Mouse (Mus musculus) testis, adult 2 months (tissue): Measurements from ENCODE around the gene 4930402F06Rik. TPM values are rescaled to one million over a fixed set of nuclear protein-coding genes. Genes with fewer than 3 reads are reported as not detected.
A peak's percentile ranks its signal among the peaks of the same experiment; 100 is the strongest.

ENCODE experiments used
- H3K27ac ChIP-seq: fragments of 200-500 bp; 2 replicates; pipeline ENCODE4 v1.5.1; 2012; ENCODE audit warnings: low read depth, low read length; ENCODE audit not compliant: control insufficient read depth, insufficient read depth
- H3K27me3 ChIP-seq: fragments of 200-500 bp; 2 replicates; pipeline ENCODE4 v1.6.1; 2012; ENCODE audit warnings: mild to moderate bottlenecking, low read length, moderate library complexity; ENCODE audit not compliant: control insufficient read depth, insufficient read depth
- H3K36me3 ChIP-seq: fragments of 200-500 bp; 2 replicates; pipeline ENCODE4 v1.6.1; 2012; ENCODE audit warnings: mild to moderate bottlenecking, low read length; ENCODE audit not compliant: control insufficient read depth, insufficient read depth
- H3K4me1 ChIP-seq: fragments of 200-500 bp; 2 replicates; pipeline ENCODE4 v1.6.1; 2012; ENCODE audit warnings: low read length; ENCODE audit not compliant: control insufficient read depth, insufficient read depth
- H3K4me3 ChIP-seq: fragments of 200-500 bp; 2 replicates; pipeline ENCODE4 v1.5.1; 2012; ENCODE audit warnings: low read depth, mild to moderate bottlenecking, low read length, moderate library complexity, mixed read lengths; ENCODE audit not compliant: control insufficient read depth
- CTCF ChIP-seq: fragments of 200-500 bp; IDR thresholded peaks from 2 replicates; pipeline ENCODE4 v1.5.1; 2012; ENCODE audit warnings: low read depth, mild to moderate bottlenecking, inconsistent platforms, low read length, moderate library complexity; ENCODE audit not compliant: control insufficient read depth, insufficient read depth, insufficient replicate concordance
- POLR2A ChIP-seq: fragments of 200-500 bp; IDR thresholded peaks from 2 replicates; pipeline ENCODE4 v1.6.1; 2012; ENCODE audit warnings: low read depth, mild to moderate bottlenecking, inconsistent platforms, low read length, moderate library complexity; ENCODE audit not compliant: control insufficient read depth
- polyA plus RNA-seq: library from polyadenylated mRNA; depleted of rRNA; stranded (reverse); fragments of >200 nt; gene quantifications from 2 replicates; pipeline ENCODE4 v1.2.3, GENCODE M21; 2012

4930402F06Rik gene
- polyA plus RNA-seq, 1 experiment = 4.5 TPM

DNA sequence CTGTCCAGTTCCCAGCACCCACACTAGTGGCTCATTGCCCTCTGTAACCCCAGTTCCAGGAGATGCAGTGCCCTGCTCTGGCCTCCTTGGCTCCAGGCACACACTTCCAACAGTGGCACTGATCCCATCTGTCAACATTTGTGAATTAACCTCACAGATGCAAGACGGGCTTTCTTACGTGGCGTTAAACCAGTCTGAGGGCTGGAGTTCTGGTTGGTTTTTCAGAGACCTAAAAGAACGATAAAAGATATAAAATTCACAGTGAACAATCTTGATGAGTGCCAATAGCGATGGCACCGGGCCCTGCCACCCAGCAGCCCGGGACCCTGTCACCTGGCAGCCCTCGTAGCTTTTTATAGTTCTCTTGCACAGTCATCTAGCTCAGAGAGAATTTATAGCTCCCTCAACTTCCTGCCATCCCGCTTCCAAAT lies 11.5 kb downstream of the 4930402F06Rik start:
- Histone ChIP-seq H3K36me3 (no peaks in the 10 kb centered on the region), H3K4me1 (no peaks in the 10 kb centered on the region), H3K27me3 (no peaks in the 10 kb centered on the region; the same call in 1 of the 2 replicates), H3K27ac (no peak overlapping the region), H3K4me3 (no peak overlapping the region)
- TF ChIP-seq CTCF (no peak), POLR2A (no peak)

DNA sequence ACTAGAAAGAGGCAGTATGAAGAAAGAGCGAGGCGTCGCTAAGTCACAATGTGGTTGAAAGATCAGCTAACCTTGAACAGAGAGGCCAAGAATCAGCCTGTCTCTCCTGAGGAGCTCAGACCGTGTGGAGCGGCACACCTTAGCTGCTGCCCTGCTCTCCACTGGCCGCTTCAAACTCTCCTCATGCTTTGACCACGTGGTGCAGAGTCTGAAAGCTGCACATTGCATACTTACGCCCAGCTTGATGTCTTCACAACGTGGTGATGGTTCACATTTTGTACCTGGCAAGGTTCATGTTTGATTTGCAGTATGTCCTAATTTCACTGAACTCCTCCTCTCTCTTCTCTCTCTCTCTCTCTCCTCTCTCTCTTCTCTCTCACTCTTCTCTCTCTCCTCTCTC lies 17.7 kb downstream of the 4930402F06Rik start:
- no peak overlapping the region for H3K27ac ChIP-seq
- no peaks in the 10 kb centered on the region; the same call in 1 of the 2 replicates for H3K27me3 ChIP-seq
- TF ChIP-seq CTCF (no peak), POLR2A (no peak)
- no peak overlapping the region for H3K4me3 ChIP-seq
- H3K36me3 ChIP-seq = no peaks in the 10 kb centered on the region
- H3K4me1 ChIP-seq = no peaks in the 10 kb centered on the region

DNA sequence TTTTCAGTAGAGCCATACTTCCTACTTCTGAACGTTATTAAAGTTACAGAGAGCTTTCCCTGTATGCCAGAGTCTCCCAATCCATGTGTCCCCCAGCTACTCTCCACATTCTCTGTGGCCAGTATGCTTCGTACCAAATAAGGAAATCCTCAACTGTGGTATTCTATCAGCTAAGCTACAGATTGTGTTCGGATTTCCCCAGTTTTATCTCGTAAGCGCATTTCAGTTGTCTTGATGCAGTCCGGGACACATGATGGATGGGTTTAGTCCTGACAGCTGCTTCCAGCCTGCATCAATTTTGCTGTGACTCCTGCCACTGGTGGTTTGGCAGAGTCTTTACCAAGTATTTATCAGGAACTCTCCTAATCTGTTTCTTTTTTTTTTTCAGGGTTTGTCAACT lies 19.4 kb downstream of the 4930402F06Rik start:
- no peak for TF ChIP-seq POLR2A
- no peak for TF ChIP-seq CTCF
- no peak overlapping the region for H3K4me3 ChIP-seq
- no peaks in the 10 kb centered on the region for H3K4me1 ChIP-seq
- no peaks in the 10 kb centered on the region for H3K27me3 ChIP-seq
- no peak overlapping the region for H3K27ac ChIP-seq
- no peaks in the 10 kb centered on the region for H3K36me3 ChIP-seq

DNA sequence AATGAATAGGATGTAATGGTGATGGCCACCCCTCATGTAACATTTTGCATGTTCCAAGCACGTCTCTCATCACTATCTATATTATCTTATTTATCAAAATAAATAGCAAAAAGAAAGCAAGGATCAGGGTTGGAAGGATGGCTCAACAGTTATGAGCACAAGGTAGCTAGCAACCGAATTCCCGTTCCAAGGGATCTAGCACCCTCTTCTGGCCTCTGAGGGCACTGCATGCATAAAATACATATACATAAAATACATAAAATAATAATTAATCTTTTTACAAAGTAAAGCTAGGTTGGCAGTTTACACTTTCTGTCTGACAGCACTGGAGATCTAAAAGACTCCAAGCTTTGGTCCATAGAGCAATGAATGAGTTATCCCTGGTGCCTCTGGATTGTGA lies 24.0 kb downstream of the 4930402F06Rik start:
- Histone ChIP-seq H3K27ac (no peak overlapping the region), H3K4me3 (no peak overlapping the region), H3K4me1 (no peaks in the 10 kb centered on the region), H3K36me3 (no peaks in the 10 kb centered on the region), H3K27me3 (no peaks in the 10 kb centered on the region)
- TF ChIP-seq POLR2A (no peak), CTCF (peak; percentile 45; the same call in 1 of the 2 replicates)

DNA sequence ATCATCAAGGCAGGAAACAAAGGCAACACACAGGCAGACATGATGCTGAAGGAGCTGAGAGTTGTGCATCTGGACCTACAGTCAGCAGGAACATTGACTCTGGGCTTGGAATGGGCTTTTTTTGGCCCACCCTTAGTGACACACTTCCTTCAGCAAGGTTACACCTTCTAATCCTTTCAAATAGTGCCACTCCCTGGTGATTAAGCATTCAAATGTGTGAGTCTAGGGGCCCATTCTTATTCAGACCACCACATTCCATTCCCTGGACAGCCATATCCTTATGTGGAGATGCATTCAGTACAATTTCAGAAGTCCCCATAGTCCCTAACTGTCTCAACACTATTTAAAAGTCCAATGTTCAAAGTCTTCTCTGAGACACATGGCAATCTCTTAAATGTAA lies 26.3 kb downstream of the 4930402F06Rik start:
- H3K4me1 ChIP-seq = no peaks in the 10 kb centered on the region
- H3K36me3 ChIP-seq = no peaks in the 10 kb centered on the region
- no peak overlapping the region for H3K4me3 ChIP-seq
- no peak for TF ChIP-seq POLR2A
- no peak for TF ChIP-seq CTCF
- no peaks in the 10 kb centered on the region for H3K27me3 ChIP-seq
- no peak overlapping the region for H3K27ac ChIP-seq

DNA sequence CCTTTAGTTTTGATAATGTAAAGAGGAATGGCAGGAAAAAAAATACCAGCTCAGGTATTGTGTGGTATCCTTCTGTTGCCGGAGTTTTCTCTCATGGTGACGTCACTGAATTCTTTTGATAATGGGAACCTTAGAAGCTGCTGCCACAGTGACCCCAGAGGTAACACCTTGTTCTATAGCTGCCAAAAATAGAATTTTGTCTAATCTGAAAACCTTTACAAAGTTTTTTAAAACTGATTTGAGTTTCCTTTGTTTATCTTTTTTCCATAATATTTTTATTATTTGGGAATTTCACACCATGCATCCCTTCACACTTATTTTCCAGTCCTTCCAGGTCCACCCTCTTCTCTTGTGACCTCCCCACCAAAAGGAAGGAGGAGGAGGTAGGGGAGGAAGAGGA lies 29.3 kb downstream of the 4930402F06Rik start, which contains the start of gene 4930568D16Rik:
TSS of gene 4930568D16Rik (minus strand) at position 101 of the 400 bp plus-strand sequence.
- no peak for TF ChIP-seq POLR2A
- TF ChIP-seq CTCF = no peak
- Histone ChIP-seq H3K4me3 (peak within 1 kb of the TSS; percentile 32), H3K36me3 (no peaks in the 10 kb centered on the region), H3K27me3 (no peaks in the 10 kb centered on the region), H3K4me1 (no peaks in the 10 kb centered on the region), H3K27ac (no peak within 1 kb of the TSS)

DNA sequence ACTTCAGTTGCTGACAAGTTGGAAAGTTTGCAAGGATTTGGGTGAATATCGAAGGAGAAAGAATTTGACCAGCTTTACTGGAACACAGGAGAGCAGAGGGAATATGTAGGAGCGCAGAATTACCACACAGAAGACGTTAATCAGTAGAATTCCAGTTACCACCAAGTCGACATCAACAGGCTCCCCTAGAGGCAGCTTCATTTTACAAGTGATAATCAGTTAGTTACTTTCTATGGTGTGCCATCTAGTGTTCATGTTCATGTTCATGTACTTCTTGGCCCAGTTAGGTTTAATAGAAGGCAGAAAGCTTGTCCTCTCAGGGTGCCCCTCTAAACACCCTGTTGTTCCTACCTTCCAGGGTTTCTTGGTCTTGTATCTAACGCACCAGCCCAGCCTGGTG lies 47.8 kb downstream of the 4930402F06Rik start:
- H3K27ac ChIP-seq = no peak overlapping the region
- H3K4me1 ChIP-seq = peaks cover 2% of the 10 kb centered on the region
- H3K27me3 ChIP-seq = no peaks in the 10 kb centered on the region
- no peak for TF ChIP-seq CTCF
- TF ChIP-seq POLR2A = no peak
- no peaks in the 10 kb centered on the region for H3K36me3 ChIP-seq
- no peak overlapping the region for H3K4me3 ChIP-seq

DNA sequence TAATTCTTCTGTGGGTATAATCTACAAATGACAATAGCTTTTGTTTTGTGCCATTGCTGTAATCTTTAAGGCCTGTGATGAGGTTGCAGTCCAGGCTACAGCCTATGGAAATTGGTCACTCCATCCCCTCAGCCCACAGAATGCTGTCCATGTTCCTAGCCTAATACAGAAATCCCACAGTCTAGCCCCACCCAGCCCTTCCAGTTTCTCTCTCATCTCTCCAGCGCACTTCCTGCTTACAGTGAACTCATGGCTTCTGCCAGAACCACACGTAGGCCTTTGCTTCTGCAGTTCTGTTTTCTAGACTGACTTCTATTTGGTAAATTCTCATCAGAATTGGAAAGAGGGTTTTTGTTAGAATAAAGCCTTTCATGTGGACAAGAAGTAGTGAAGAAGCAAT lies 51.0 kb downstream of the 4930402F06Rik start:
- Histone ChIP-seq H3K4me1 (peaks cover 2% of the 10 kb centered on the region), H3K27me3 (no peaks in the 10 kb centered on the region), H3K36me3 (no peaks in the 10 kb centered on the region), H3K27ac (no peak overlapping the region), H3K4me3 (no peak overlapping the region)
- TF ChIP-seq CTCF (no peak), POLR2A (no peak)
